Mouse (Mus musculus) liver, adult 2 months (tissue): ENCODE measurements around the gene Keap1. TPM values are rescaled to one million over a fixed set of nuclear protein-coding genes. Genes with fewer than 3 reads are reported as not detected.

ENCODE experiments used
- DNase-seq: peaks from one replicate; pipeline ENCODE4 v3.0.0-alpha.2; 2011; ENCODE audit warnings: low read depth, low spot score; ENCODE audit errors: extremely low read depth
- H3K27ac ChIP-seq: fragments of 200-500 bp; replicated peaks from 2 replicates; pipeline ENCODE4 v1.5.1; 2012; ENCODE audit warnings: low read depth, mild to moderate bottlenecking, control low read depth, inconsistent platforms, low read length; ENCODE audit not compliant: insufficient read depth
- H3K27me3 ChIP-seq: fragments of 200-500 bp; 2 replicates; pipeline ENCODE4 v1.6.1; 2012; ENCODE audit warnings: mild to moderate bottlenecking, moderate library complexity, low read length, inconsistent platforms; ENCODE audit not compliant: control insufficient read depth, insufficient read depth
- H3K36me3 ChIP-seq: fragments of 200-500 bp; 2 replicates; pipeline ENCODE4 v1.6.1; 2012; ENCODE audit warnings: low read length, inconsistent platforms; ENCODE audit not compliant: control insufficient read depth, insufficient read depth
- H3K4me1 ChIP-seq: fragments of 200-500 bp; 2 replicates; pipeline ENCODE4 v1.6.1; 2011; ENCODE audit warnings: low read length; ENCODE audit not compliant: control insufficient read depth, insufficient read depth
- H3K4me3 ChIP-seq: fragments of 200-500 bp; 2 replicates; pipeline ENCODE4 v1.5.1; 2011; ENCODE audit warnings: low read depth, mild to moderate bottlenecking, control low read depth, low read length, moderate library complexity; ENCODE audit not compliant: insufficient read depth
- H3K79me2 ChIP-seq: fragments of 200-500 bp; 2 replicates; pipeline ENCODE4 v1.6.1; 2012; ENCODE audit warnings: inconsistent platforms, mild to moderate bottlenecking, low read length, moderate library complexity; ENCODE audit not compliant: control insufficient read depth, insufficient read depth
- H3K9ac ChIP-seq: fragments of 200-500 bp; 2 replicates; pipeline ENCODE4 v1.6.1; 2012; ENCODE audit warnings: low read depth, mild to moderate bottlenecking, control low read depth, inconsistent platforms, low read length
- CTCF ChIP-seq: fragments of 200-500 bp; IDR thresholded peaks from 2 replicates; pipeline ENCODE4 v1.5.1; 2011; ENCODE audit warnings: low read depth, low read length, control low read depth
- POLR2A ChIP-seq: fragments of 200-500 bp; IDR thresholded peaks from 2 replicates; pipeline ENCODE4 v1.6.1; 2011; ENCODE audit warnings: low read length, control low read depth; ENCODE audit not compliant: insufficient read depth; ENCODE audit errors: extremely low read depth
- WGBS: fragments of 180-500 bp; shearing (Covaris S2); methylation state at CpG from one replicate; pipeline ENCODE4 v1.1.7; 2018; 5-methylcytosine and 5-hydroxymethylcytosine counted together
- polyA plus RNA-seq: library from polyadenylated mRNA; depleted of rRNA; stranded (reverse); fragments of >200 nt; gene quantifications from 2 replicates; pipeline ENCODE4 v1.2.3, GENCODE M21; 2012
- total RNA-seq: library from RNA; depleted of rRNA; stranded (reverse); fragments of >200 nt; gene quantifications from 2 replicates; pipeline ENCODE4 v1.2.3, GENCODE M21; 2014

The Keap1 gene
- total and polyA plus RNA-seq, 2 experiments = 29.5 to 76.4 TPM

DNA sequence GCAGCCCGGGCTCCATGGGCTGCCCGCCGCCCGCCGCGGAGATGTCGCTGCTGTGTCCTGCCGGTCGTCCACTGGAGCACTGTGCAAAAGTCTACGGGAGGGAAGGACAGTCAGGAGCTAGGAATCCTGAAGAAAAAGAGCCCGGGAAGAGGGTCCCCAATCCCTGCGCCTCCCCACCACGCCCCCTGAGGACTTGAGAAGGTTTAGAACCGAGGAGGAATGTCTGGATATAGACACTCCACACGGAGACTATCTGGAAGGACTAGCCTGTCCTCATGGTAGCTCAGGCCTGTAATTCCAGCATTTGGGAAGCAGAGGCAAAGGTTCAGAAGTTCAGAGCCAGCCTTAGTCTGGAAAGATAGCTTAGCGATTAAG, 5.9 kb upstream of the Keap1 start:
- 16% methylated on average over 16 of the region's 16 CpGs for WGBS

DNA sequence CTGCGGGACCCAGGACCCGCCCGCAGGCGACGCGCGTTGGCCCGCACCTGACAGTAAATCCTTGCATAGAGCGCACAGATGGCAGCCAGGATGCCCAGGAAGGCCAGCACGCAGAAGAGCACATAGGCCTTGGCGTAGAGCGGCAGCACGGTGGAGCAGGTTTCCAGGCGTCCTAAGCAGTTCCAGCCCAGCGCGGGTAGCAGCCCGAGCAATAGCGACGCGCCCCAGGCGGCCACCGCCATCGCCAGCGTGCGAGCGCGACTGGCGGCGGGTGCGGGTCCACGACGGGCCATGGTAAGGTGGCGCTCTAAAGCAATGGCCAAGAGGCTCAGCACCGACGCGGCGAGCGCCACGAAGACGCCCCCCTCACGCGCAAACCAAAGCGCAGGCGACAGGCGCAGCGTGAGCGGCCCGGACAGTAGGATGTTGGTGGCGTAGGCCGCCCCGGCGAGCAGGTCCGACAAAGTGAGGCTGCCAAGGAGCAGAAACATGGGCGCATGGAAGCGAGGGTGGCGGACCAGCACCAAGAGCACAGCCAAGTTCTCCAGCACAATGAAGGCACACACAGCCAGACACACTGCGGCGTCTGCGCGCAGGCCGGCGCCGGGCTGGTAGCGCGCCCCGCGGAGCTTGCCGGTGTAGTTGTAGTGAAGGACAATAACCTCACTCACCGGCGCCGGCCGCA, 5.4 kb upstream of the Keap1 start:
- Histone ChIP-seq H3K27me3 (peaks cover 7% of the 10 kb centered on the region), H3K27ac (no peak overlapping the region), H3K4me1 (peaks cover 15% of the 10 kb centered on the region; the same call in 1 of the 2 replicates), H3K36me3 (no peaks in the 10 kb centered on the region), H3K79me2 (no peaks in the 10 kb centered on the region), H3K4me3 (peak overlapping the region; percentile 46; the same call in 1 of the 2 replicates), H3K9ac (peak overlapping the region; percentile 56)
- TF ChIP-seq POLR2A (no peak), CTCF (no peak)
- no peak for DNase-seq
- WGBS = 17% methylated on average over 72 of the region's 72 CpGs

More for the DNA sequence above, 5.9 kb upstream of the Keap1 start:
- Histone ChIP-seq H3K79me2 (no peaks in the 10 kb centered on the region), H3K27ac (no peak overlapping the region), H3K4me1 (peaks cover 18% of the 10 kb centered on the region), H3K4me3 (peak overlapping the region; percentile 46; the same call in 1 of the 2 replicates), H3K36me3 (no peaks in the 10 kb centered on the region), H3K27me3 (peaks cover 7% of the 10 kb centered on the region), H3K9ac (no peak overlapping the region; the same call in 1 of the 2 replicates)
- no peak for DNase-seq
- no peak for TF ChIP-seq CTCF
- no peak for TF ChIP-seq POLR2A

- no peak for DNase-seq
- Histone ChIP-seq H3K27me3 (peaks cover 7% of the 10 kb centered on the region), H3K27ac (no peak overlapping the region), H3K79me2 (no peaks in the 10 kb centered on the region), H3K4me3 (peak overlapping the region; percentile 46; the same call in 1 of the 2 replicates), H3K4me1 (peaks cover 13% of the 10 kb centered on the region; the same call in 1 of the 2 replicates), H3K36me3 (no peaks in the 10 kb centered on the region), H3K9ac (no peak overlapping the region; the same call in 1 of the 2 replicates)
- TF ChIP-seq POLR2A (no peak), CTCF (no peak)
- WGBS = 27% methylated on average over 42 of the region's 42 CpGs
Measured at GRCm38 (mm10) chr9:21243826-21244427, 4.8 kb upstream of the Keap1 start.

GRCm38 (mm10) chr9:21241343-21241742, 2.2 kb upstream of the Keap1 start:
- Histone ChIP-seq H3K27me3 (peaks cover 7% of the 10 kb centered on the region), H3K36me3 (no peaks in the 10 kb centered on the region), H3K4me3 (no peak overlapping the region), H3K79me2 (peaks cover 14% of the 10 kb centered on the region; the same call in 1 of the 2 replicates), H3K9ac (no peak overlapping the region), H3K27ac (no peak overlapping the region), H3K4me1 (peaks cover 15% of the 10 kb centered on the region)
- DNase-seq = peak; percentile 76
- TF ChIP-seq POLR2A (no peak), CTCF (peak; percentile 99)
- WGBS = 10% methylated on average over 11 of the region's 11 CpGs

DNA sequence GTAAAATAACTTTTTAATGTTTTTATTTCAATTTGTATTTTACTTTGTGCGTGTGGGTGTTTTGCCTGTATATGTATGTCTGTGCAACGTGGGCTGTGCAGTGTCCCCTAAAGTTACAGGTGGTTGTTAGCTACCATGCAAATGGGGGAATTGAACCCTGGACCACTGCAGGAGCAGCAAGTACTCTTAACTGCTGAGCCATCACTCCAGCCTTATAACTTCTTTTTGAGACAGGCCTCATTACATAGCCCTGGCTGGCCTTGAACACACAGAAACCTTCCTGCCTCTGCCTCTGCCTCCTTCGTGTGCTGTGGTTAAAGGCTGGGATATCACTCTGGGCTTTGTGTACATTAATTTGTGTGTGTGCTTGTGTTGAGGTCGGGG, 296 bp upstream of the Keap1 start:
- Histone ChIP-seq H3K27ac (peak overlapping the region; percentile 88; the same call in 1 of the 2 replicates), H3K4me3 (peak overlapping the region; percentile 85), H3K27me3 (peaks cover 7% of the 10 kb centered on the region), H3K9ac (peak overlapping the region; percentile 96; the same call in 1 of the 2 replicates), H3K36me3 (peaks cover 2% of the 10 kb centered on the region; the same call in 1 of the 2 replicates), H3K79me2 (peaks cover 14% of the 10 kb centered on the region; the same call in 1 of the 2 replicates), H3K4me1 (peaks cover 22% of the 10 kb centered on the region)
- 43% methylated on average over 4 of the region's 4 CpGs for WGBS
- no peak for DNase-seq
- TF ChIP-seq POLR2A (no peak), CTCF (no peak)
